Mouse (Mus musculus) inflammation-experienced regulatory T-cells, adult 16 weeks (primary cell): ENCODE measurements around the gene Celf5. TPM values are rescaled to one million over a fixed set of nuclear protein-coding genes. Genes with fewer than 3 reads are reported as not detected.

Source experiments
- polyA plus RNA-seq: library from polyadenylated mRNA; unstranded; fragments of 100-300 nt; shearing (Covaris generic); gene quantifications from one replicate; pipeline ENCODE4 v1.2.1, GENCODE M21; 2017

The Celf5 gene
- polyA plus RNA-seq, result 0.60 TPM

DNA sequence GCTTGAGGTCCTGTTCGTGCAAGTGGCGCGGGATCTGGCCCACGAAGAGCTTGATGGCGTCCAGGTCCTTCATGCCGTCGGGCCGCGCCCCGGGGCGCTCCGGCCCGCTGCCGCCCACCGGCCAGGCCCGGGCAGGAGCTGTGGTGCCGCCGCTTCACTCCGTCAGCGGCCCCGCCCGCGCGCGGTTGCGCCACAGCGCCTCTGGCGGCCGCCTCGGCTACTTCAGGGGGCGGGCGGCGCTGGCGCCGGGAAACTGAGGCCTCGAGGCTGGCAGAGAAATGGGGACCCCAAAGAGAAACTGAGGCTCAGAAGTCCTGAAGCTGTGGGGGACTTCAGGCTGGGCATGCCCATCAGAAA, at the start of gene Celf5:
TSS of gene Celf5 (minus strand) at position 177 of the 357 bp plus-strand sequence.

GRCm38 (mm10) chr10:81524051-81524605, 41.6 kb upstream of the Celf5 start, which contains the start of gene Gna15:
Gna15 (minus strand) TSS chr10:81524225.

DNA sequence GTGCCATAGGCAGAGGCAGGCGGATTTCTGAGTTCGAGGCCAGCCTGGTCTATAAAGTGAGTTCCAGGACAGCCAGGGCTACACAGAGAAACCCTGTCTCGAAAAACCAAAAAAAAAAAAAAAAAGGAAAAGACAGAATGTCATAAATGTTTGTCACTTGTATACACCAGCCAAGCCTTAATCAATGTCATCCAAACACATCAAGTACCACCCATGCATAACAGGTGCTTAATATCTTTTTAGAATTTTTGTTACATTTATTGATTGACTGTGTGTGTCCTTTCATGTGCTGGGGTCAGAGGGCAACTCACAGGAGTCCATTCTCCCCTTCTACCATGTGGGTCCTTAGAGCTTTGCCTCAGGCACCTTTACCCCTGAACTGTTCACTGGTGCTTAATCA, 17.5 kb upstream of the Celf5 start, which contains the start of gene S1pr4:
TSS of gene S1pr4 (minus strand) at position 101 of the 400 bp plus-strand sequence.

DNA sequence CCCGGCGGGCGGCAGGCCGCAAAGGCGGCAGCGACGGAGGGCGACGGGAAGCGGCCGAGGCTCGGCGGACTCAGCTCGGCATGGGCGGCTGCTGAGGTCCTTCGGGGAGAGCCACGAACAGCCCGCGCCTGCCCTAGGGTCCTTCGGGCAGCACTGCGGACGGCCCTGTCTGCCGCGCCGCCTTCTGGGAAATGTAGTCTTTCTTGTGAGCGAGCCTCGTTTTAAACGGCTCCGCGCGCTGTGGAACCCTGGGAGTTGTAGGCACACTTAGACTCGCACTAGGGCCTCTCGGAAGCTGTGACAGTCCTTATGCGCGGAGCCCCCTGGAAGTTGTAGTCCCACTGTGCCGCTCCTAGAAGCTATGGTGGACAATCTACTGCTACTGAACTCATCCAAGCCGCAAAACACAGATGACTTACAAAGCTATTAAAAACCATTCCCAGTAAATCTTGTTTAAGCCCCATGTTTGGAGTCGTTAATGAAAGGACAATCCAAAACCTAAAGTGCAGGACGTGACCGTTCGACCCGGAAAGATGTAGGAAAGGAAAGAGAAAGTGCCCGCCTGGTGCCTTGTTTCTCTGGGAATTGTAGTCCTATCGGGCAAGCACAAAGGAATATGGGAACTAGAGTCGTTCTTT, 13.9 kb upstream of the Celf5 start, which contains the start of gene Ncln:
TSS of gene Ncln (minus strand) at position 129 of the 638 bp plus-strand sequence.

GRCm38 (mm10) chr10:81455181-81455895, 27.2 kb downstream of the Celf5 start, which contains the start of gene Nfic:
Nfic (minus strand) TSS chr10:81455635.

Other genes starting within 250 kb of the Celf5 start
- 5.8 TPM for gene Zfr2, start 249.6 kb downstream of the Celf5 start, polyA plus RNA-seq
- 166 TPM for gene Matk, start 229.8 kb downstream of the Celf5 start, polyA plus RNA-seq
- 109 TPM for gene Mrpl54, start 215.8 kb downstream of the Celf5 start, polyA plus RNA-seq
- gene Apba3, start 215.7 kb downstream of the Celf5 start, polyA plus RNA-seq, result 68.0 TPM
- 28.8 TPM for gene Tjp3, start 191.1 kb downstream of the Celf5 start, polyA plus RNA-seq
- 52.4 TPM for gene Pip5k1c, start 189.7 kb downstream of the Celf5 start, polyA plus RNA-seq
- gene Cactin, start 161.6 kb downstream of the Celf5 start, polyA plus RNA-seq, result 39.4 TPM
- 67.8 TPM for gene Tbxa2r, start 154.0 kb downstream of the Celf5 start, polyA plus RNA-seq
- 0.16 TPM for gene Gipc3, start 139.4 kb downstream of the Celf5 start, polyA plus RNA-seq
- 36.0 TPM for gene Hmg20b, start 132.2 kb downstream of the Celf5 start, polyA plus RNA-seq
- gene Mfsd12, start 125.2 kb downstream of the Celf5 start, polyA plus RNA-seq, result 1.9 TPM
- gene 4930404N11Rik, start 116.9 kb downstream of the Celf5 start, polyA plus RNA-seq, result 1.8 TPM
- 27.4 TPM for gene Fzr1, start 104.2 kb downstream of the Celf5 start, polyA plus RNA-seq
- gene Dohh, start 98.3 kb downstream of the Celf5 start, polyA plus RNA-seq, result 52.8 TPM
- 6.0 TPM for gene Gm48551, start 98.2 kb downstream of the Celf5 start, polyA plus RNA-seq
- gene Gm48552, start 93.7 kb downstream of the Celf5 start, polyA plus RNA-seq, result 1.4 TPM
- gene Smim24, start 89.7 kb downstream of the Celf5 start, polyA plus RNA-seq, result 7.1 TPM
- 25.4 TPM for gene Nfic, start 27.1 kb downstream of the Celf5 start, polyA plus RNA-seq
- 144 TPM for gene Ncln, start 13.7 kb upstream of the Celf5 start, polyA plus RNA-seq
- 78.3 TPM for gene S1pr4, start 17.4 kb upstream of the Celf5 start, polyA plus RNA-seq
- 32.8 TPM for gene Gna15, start 41.5 kb upstream of the Celf5 start, polyA plus RNA-seq
- gene Gna11, start 62.5 kb upstream of the Celf5 start, polyA plus RNA-seq, result 6.9 TPM
- gene Aes, start 76.8 kb upstream of the Celf5 start, polyA plus RNA-seq, result 181 TPM
- 3.9 TPM for gene Tle2, start 91.9 kb upstream of the Celf5 start, polyA plus RNA-seq
- gene Tle6, start 118.4 kb upstream of the Celf5 start, polyA plus RNA-seq, result 0.45 TPM
- 2.6 TPM for gene BC025920, start 123.6 kb upstream of the Celf5 start, polyA plus RNA-seq
- gene Sirt6, start 145.1 kb upstream of the Celf5 start, polyA plus RNA-seq, result 19.8 TPM
- 0.63 TPM for gene Ankrd24, start 145.8 kb upstream of the Celf5 start, polyA plus RNA-seq
- 12.4 TPM for gene Gm10778, start 166.3 kb upstream of the Celf5 start, polyA plus RNA-seq
- gene Zfp433, start 222.1 kb upstream of the Celf5 start, polyA plus RNA-seq, result 25.0 TPM